Mouse (Mus musculus) heart, embryonic 11.5 days (tissue): ENCODE data around the gene Ttll7. TPM values are rescaled to one million over a fixed set of nuclear protein-coding genes. Genes with fewer than 3 reads are reported as not detected.

Source experiments
- ATAC-seq: fragments of 200-750 bp; cut with Nextera tagmentation; replicated peaks from 2 replicates; pipeline ENCODE4 v1.8.0; 2017; ENCODE audit warnings: moderate library complexity; ENCODE audit not compliant: insufficient number of reproducible peaks, low FRiP score, low TSS enrichment
- H3K27ac ChIP-seq: fragments of 300-500 bp; sonication (generic); 2 replicates; pipeline ENCODE4 v1.5.1; 2014; ENCODE audit warnings: mild to moderate bottlenecking, low read depth, low read length
- H3K27me3 ChIP-seq: fragments of 300-500 bp; sonication (generic); 2 replicates; pipeline ENCODE4 v1.6.1; 2014; ENCODE audit warnings: mild to moderate bottlenecking, low read length, mixed read lengths; ENCODE audit not compliant: control insufficient read depth, insufficient read depth
- H3K36me3 ChIP-seq: fragments of 300-500 bp; sonication (generic); 2 replicates; pipeline ENCODE4 v1.6.1; 2014; ENCODE audit warnings: mild to moderate bottlenecking, low read length, moderate library complexity, mixed read lengths; ENCODE audit not compliant: control insufficient read depth, insufficient read depth
- H3K4me1 ChIP-seq: fragments of 300-500 bp; sonication (generic); 2 replicates; pipeline ENCODE4 v1.6.1; 2014; ENCODE audit warnings: low read length; ENCODE audit not compliant: control insufficient read depth, insufficient read depth
- H3K4me2 ChIP-seq: fragments of 300-500 bp; sonication (generic); 2 replicates; pipeline ENCODE4 v1.6.1; 2014; ENCODE audit warnings: mild to moderate bottlenecking, moderate library complexity
- H3K4me3 ChIP-seq: fragments of 300-500 bp; sonication (generic); 2 replicates; pipeline ENCODE4 v1.5.1; 2014; ENCODE audit warnings: low read depth, low read length
- H3K9ac ChIP-seq: fragments of 300-500 bp; sonication (generic); 2 replicates; pipeline ENCODE4 v1.6.1; 2014; ENCODE audit warnings: mild to moderate bottlenecking, low read depth, low read length, moderate library complexity
- H3K9me3 ChIP-seq: fragments of 300-500 bp; sonication (generic); replicated peaks from 2 replicates; pipeline ENCODE4 v1.6.1; 2016; ENCODE audit warnings: low read length; ENCODE audit not compliant: control insufficient read depth
- WGBS: fragments of 180-500 bp; shearing (Covaris S2); extraction: QIAGEN DNeasy Blood & Tissue Kit; methylation state at CpG from one replicate; pipeline ENCODE4 v1.1.7; 2014; ENCODE audit not compliant: insufficient replicate concordance; 5-methylcytosine and 5-hydroxymethylcytosine counted together
- polyA plus RNA-seq: library from polyadenylated mRNA; unstranded; fragments of >200 nt; fragmentation: Nextera tagmentation; extraction: Ambion mirVana; gene quantifications from 2 replicates; pipeline ENCODE4 v1.2.1, GENCODE M21; 2014

Ttll7 gene
- polyA plus RNA-seq, 1 experiment from 2014 or later, result 3.3 TPM

DNA sequence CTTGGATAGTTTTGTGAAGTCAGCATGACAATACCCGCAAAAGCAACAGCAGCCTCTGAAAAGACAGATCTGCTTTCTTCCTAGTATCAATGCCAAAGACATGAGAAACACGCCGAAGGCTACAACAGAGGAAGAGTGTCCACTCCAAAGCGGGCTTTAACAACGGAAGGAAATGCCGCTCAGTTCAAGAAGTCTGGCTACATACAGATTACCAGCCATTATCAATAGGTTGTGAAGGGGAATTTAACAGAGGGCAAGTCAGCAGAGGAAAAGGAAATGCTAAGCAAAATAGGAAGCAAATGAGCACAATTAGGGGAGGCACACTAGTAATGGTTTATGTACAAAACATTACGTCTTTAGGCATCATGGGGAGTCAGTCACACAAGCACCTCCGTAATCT lies 4.1 kb upstream of the Ttll7 start:
- 66% methylated on average over 8 of the region's 8 CpGs for WGBS
- no peaks in the 10 kb centered on the region for H3K36me3 ChIP-seq
- H3K4me3 ChIP-seq, result no peak overlapping the region
- no peak overlapping the region; the same call in 1 of the 2 replicates for H3K27ac ChIP-seq
- no peak overlapping the region for H3K9ac ChIP-seq
- H3K4me2 ChIP-seq, result no peak overlapping the region
- no peaks in the 10 kb centered on the region for H3K27me3 ChIP-seq
- no peaks in the 10 kb centered on the region for H3K9me3 ChIP-seq
- H3K4me1 ChIP-seq, result no peaks in the 10 kb centered on the region
- ATAC-seq, result no peak

DNA sequence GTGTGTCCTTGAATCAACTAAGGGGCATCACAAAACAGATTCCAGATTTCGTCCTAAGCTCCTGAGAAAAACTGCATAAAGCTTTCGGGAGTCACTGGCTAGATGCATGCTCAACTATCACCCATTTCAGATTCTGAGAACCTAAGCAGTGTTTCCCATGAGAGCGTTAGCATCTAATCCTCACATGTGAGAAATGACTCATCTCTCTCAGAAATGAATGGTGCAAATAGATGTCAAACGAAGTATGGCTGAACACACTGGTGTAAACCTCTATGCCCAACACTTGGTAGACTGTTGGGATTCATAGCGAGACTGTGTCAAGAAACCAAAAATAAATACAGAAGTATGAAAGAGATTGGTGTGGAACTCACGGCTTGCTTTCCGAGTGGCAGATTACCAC lies 2.8 kb upstream of the Ttll7 start:
- Histone ChIP-seq H3K36me3 (no peaks in the 10 kb centered on the region), H3K9me3 (no peaks in the 10 kb centered on the region), H3K4me2 (no peak overlapping the region), H3K4me3 (no peak overlapping the region), H3K9ac (no peak overlapping the region), H3K4me1 (no peaks in the 10 kb centered on the region), H3K27ac (no peak overlapping the region), H3K27me3 (no peaks in the 10 kb centered on the region)
- no peak for ATAC-seq
- WGBS, result 81% methylated on average over 7 of the region's 7 CpGs

GRCm38 (mm10) chr3:146854473-146855087 lies 2.4 kb downstream of the Ttll7 start:
- no peak overlapping the region for H3K4me3 ChIP-seq
- H3K4me1 ChIP-seq, result no peaks in the 10 kb centered on the region
- no peak overlapping the region for H3K9ac ChIP-seq
- H3K27ac ChIP-seq, result no peak overlapping the region
- H3K4me2 ChIP-seq, result no peak overlapping the region
- WGBS, result 68% methylated on average over 7 of the region's 7 CpGs
- no peak for ATAC-seq
- no peaks in the 10 kb centered on the region for H3K27me3 ChIP-seq
- H3K9me3 ChIP-seq, result no peaks in the 10 kb centered on the region
- H3K36me3 ChIP-seq, result no peaks in the 10 kb centered on the region

DNA sequence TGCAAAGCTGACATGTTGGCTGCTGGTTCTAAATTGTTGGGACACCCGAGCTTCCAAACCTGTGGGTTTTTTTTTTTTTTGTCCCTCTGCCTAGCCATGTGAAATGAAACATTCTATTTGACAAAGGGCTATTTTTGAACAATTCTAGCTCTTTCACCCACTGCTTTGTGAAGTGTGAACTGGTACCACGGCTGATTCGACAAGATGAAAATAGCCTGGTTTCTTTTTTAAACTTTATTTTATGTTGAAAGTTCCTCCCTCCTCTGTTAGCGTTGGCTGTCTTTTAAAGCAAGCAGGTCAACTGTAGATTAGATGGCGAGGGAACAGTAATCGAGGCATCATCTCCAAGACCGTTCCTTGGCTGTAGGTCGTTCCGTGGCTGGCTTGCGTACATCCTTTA lies 5.2 kb downstream of the Ttll7 start:
- H3K4me3 ChIP-seq, result no peak overlapping the region
- H3K9me3 ChIP-seq, result no peaks in the 10 kb centered on the region
- H3K4me2 ChIP-seq, result no peak overlapping the region
- H3K27me3 ChIP-seq, result no peaks in the 10 kb centered on the region
- whole genome bisulfite sequencing, result 83% methylated on average over 10 of the region's 10 CpGs
- no peaks in the 10 kb centered on the region for H3K4me1 ChIP-seq
- H3K36me3 ChIP-seq, result no peaks in the 10 kb centered on the region
- H3K9ac ChIP-seq, result no peak overlapping the region
- ATAC-seq, result no peak
- no peak overlapping the region for H3K27ac ChIP-seq

DNA sequence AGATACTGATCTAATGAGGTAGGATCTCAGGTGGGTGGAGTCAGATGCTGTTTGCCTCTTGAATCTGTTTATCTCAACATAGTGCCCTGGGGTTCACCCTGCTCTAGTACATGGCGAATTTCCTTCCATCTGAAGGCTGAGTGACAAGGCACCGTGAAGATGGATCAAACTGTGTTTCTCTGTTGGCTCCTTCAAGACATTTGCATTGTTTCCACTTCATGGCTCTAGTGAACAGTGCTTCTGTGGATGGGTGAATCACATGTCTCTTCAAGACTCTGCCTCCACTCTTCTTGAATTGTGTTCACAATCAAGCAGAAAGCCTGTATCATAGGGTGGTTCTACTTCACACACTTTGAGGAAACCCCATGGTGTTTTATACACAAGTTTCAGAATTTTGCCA lies 8.1 kb downstream of the Ttll7 start:
- Histone ChIP-seq H3K9ac (no peak overlapping the region), H3K27ac (no peak overlapping the region), H3K36me3 (no peaks in the 10 kb centered on the region), H3K27me3 (no peaks in the 10 kb centered on the region), H3K4me3 (no peak overlapping the region), H3K4me2 (no peak overlapping the region), H3K9me3 (no peaks in the 10 kb centered on the region), H3K4me1 (no peaks in the 10 kb centered on the region)
- no peak for ATAC-seq
- 73% methylated on average over 2 of the region's 2 CpGs for WGBS

DNA sequence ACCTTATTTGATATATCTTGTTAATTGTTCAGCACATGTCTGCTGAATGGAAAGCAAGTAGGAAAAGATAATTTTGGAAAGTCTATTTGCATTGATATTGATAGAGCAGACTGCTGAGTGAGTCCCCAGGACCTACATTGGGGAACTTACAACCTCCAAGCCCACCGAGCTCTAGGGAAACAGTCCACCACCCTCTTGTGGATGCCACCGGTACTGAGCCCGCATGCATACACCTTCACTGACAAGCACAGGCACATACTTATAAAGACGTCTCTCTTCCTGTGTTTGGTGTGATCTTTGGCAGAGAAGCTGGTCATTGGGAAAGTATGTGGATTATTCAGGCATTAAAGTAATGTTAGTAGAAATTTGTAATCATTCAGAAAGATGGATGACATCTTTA lies 14.4 kb downstream of the Ttll7 start:
- H3K36me3 ChIP-seq, result no peaks in the 10 kb centered on the region
- H3K4me2 ChIP-seq, result no peak overlapping the region
- WGBS, result 35% methylated on average over 4 of the region's 4 CpGs
- no peaks in the 10 kb centered on the region for H3K4me1 ChIP-seq
- H3K9me3 ChIP-seq, result no peaks in the 10 kb centered on the region
- H3K9ac ChIP-seq, result no peak overlapping the region
- no peak for ATAC-seq
- H3K27me3 ChIP-seq, result no peaks in the 10 kb centered on the region
- no peak overlapping the region for H3K27ac ChIP-seq
- H3K4me3 ChIP-seq, result no peak overlapping the region

DNA sequence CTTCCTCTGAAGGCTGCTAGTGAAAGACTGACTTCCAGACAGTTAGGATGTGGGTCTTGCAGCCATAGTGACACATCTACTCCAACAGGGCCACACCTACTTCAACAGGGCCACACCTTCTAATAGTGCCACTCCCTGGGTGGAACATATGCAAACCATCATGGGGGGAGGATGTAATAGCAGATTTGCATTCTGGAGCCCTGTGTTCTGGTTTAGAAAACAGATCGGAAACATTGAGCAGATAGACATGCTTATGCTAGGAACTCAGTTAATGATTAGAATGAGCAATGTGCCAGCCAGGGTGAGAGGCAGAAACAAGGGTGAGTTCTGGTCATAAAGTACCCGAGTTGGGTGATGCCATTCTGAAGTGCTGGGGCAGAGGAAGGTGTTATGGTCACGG lies 19.8 kb downstream of the Ttll7 start:
- no peak overlapping the region for H3K9ac ChIP-seq
- H3K4me1 ChIP-seq, result no peaks in the 10 kb centered on the region
- H3K27me3 ChIP-seq, result no peaks in the 10 kb centered on the region
- no peaks in the 10 kb centered on the region for H3K9me3 ChIP-seq
- WGBS, result 72% methylated on average over 3 of the region's 3 CpGs
- H3K4me3 ChIP-seq, result no peak overlapping the region
- no peak overlapping the region for H3K4me2 ChIP-seq
- no peak overlapping the region for H3K27ac ChIP-seq
- ATAC-seq, result no peak
- no peaks in the 10 kb centered on the region for H3K36me3 ChIP-seq

GRCm38 (mm10) chr3:146875929-146876328 lies 23.8 kb downstream of the Ttll7 start:
- Histone ChIP-seq H3K9me3 (peaks cover 5% of the 10 kb centered on the region; the same call in 1 of the 2 replicates), H3K27me3 (no peaks in the 10 kb centered on the region), H3K36me3 (no peaks in the 10 kb centered on the region), H3K4me3 (no peak overlapping the region), H3K4me1 (no peaks in the 10 kb centered on the region), H3K9ac (no peak overlapping the region), H3K4me2 (no peak overlapping the region), H3K27ac (peak overlapping the region; percentile 4; the same call in 1 of the 2 replicates)
- WGBS, result 34% methylated on average over 2 of the region's 2 CpGs
- ATAC-seq, result 0 out of 2 replicates have a peak, but pooled peaks have one; percentile 42

DNA sequence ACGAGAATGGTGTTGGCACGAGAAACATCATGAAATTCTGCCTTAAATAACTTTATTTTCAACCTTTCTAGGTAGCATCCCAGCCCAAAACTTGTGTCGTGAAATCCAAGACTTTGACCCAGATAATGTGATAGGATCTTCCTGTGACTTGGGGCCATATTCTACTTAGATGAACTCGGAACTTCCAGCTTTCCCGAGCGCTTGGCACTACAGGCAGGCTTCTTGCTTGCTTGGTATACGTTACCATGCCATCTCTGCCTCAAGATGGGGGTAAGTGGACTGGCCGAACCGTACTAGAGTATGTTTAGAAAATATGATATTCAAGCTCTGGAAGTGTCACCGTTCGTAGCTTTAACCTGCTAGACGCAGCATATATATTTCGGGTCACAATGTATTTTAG lies 41.8 kb downstream of the Ttll7 start:
- H3K36me3 ChIP-seq, result no peaks in the 10 kb centered on the region
- no peak overlapping the region for H3K27ac ChIP-seq
- WGBS, result 88% methylated on average over 13 of the region's 13 CpGs
- H3K4me2 ChIP-seq, result no peak overlapping the region
- no peak overlapping the region for H3K4me3 ChIP-seq
- ATAC-seq, result no peak
- no peak overlapping the region for H3K9ac ChIP-seq
- H3K4me1 ChIP-seq, result no peaks in the 10 kb centered on the region; the same call in 1 of the 2 replicates
- H3K9me3 ChIP-seq, result no peaks in the 10 kb centered on the region
- H3K27me3 ChIP-seq, result no peaks in the 10 kb centered on the region
